Mouse (Mus musculus) heart, embryonic 13.5 days (tissue): ENCODE data around the gene Cxadr. TPM values are rescaled to one million over a fixed set of nuclear protein-coding genes. Genes with fewer than 3 reads are reported as not detected.

ENCODE experiments used
- ATAC-seq: fragments of 200-750 bp; cut with Nextera tagmentation; 2 replicates; pipeline ENCODE4 v1.8.0; 2017; ENCODE audit warnings: moderate TSS enrichment; ENCODE audit not compliant: insufficient number of reproducible peaks, low FRiP score, low TSS enrichment; ENCODE audit errors: extremely low read depth
- H3K27ac ChIP-seq: fragments of 300-500 bp; sonication (generic); replicated peaks from 2 replicates; pipeline ENCODE4 v1.5.1; 2015; ENCODE audit warnings: moderate library complexity, mild to moderate bottlenecking, inconsistent platforms
- H3K27me3 ChIP-seq: fragments of 300-500 bp; sonication (generic); replicated peaks from 2 replicates; pipeline ENCODE4 v1.6.1; 2015; ENCODE audit warnings: mild to moderate bottlenecking, inconsistent platforms
- H3K36me3 ChIP-seq: fragments of 300-500 bp; sonication (generic); 2 replicates; pipeline ENCODE4 v1.6.1; 2015; ENCODE audit warnings: mild to moderate bottlenecking, inconsistent platforms
- H3K4me1 ChIP-seq: fragments of 300-500 bp; sonication (generic); 2 replicates; pipeline ENCODE4 v1.6.1; 2015; ENCODE audit warnings: inconsistent platforms
- H3K4me2 ChIP-seq: fragments of 300-500 bp; sonication (generic); 2 replicates; pipeline ENCODE4 v1.6.1; 2015; ENCODE audit warnings: inconsistent platforms, mild to moderate bottlenecking, moderate library complexity
- H3K4me3 ChIP-seq: fragments of 300-500 bp; sonication (generic); 2 replicates; pipeline ENCODE4 v1.5.1; 2015; ENCODE audit warnings: moderate library complexity, mild to moderate bottlenecking, inconsistent platforms
- H3K9ac ChIP-seq: fragments of 300-500 bp; sonication (generic); 2 replicates; pipeline ENCODE4 v1.6.1; 2015; ENCODE audit warnings: inconsistent platforms, mild to moderate bottlenecking, moderate library complexity
- H3K9me3 ChIP-seq: fragments of 300-500 bp; sonication (generic); 2 replicates; pipeline ENCODE4 v1.6.1; 2016; ENCODE audit warnings: inconsistent platforms
- WGBS: fragments of 180-500 bp; shearing (Covaris S2); methylation state at CpG from one replicate; pipeline ENCODE4 v1.1.7; 2015; ENCODE audit warnings: mixed read lengths; 5-methylcytosine and 5-hydroxymethylcytosine counted together
- polyA plus RNA-seq: library from polyadenylated mRNA; unstranded; fragments of >200 nt; fragmentation: Nextera tagmentation; extraction: Ambion mirVana; gene quantifications from 2 replicates; pipeline ENCODE4 v1.2.1, GENCODE M21; 2015

The Cxadr gene
- polyA plus RNA-seq, 1 experiment from 2014 or later, result 28.3 TPM

DNA sequence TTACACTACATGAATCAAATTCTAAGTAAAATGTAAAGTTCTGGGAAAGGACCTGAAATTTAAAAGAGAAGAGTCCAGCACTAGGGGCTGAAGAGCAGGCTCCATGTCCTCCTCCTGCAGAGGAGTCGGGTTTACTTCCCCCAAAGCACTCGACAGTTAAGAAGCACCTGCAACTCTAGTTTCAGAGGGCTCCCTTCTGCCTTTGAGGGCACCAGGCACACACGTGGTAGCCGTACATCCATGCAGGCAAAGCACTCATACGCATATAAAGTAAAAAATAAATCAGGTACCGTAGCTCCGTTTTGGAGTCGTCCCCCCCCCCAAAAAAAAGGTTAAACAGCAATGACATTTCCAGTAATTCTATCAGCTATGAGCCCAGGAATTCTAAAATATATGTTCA, 72.5 kb downstream of the Cxadr start:
- no peak overlapping the region for H3K27ac ChIP-seq
- no peaks in the 10 kb centered on the region for H3K27me3 ChIP-seq
- H3K9me3 ChIP-seq, result no peaks in the 10 kb centered on the region
- H3K4me1 ChIP-seq, result peaks cover 19% of the 10 kb centered on the region
- no peak overlapping the region for H3K4me3 ChIP-seq
- no peak overlapping the region for H3K4me2 ChIP-seq
- H3K36me3 ChIP-seq, result peaks cover 33% of the 10 kb centered on the region
- no peak for ATAC-seq
- H3K9ac ChIP-seq, result no peak overlapping the region
- 74% methylated on average over 8 of the region's 8 CpGs for WGBS

DNA sequence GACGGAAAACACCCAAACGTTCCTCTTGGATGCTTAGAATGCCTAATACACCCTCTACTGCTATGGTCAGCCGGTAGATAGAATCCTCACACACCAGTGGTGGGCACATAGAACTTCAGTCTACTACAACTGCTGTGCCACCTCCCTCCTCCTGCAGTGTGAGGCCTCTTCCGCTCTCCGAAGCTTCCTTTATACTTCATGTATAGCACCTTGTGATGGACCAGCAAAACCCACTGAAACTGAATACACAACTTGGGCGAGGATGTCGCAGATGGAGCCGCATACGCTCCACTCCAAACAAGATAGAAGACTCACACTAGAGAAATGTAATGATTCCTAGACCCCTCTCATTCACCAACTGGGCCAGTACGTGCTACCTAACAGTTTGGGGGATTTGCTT, 73.9 kb downstream of the Cxadr start:
- Histone ChIP-seq H3K27me3 (no peaks in the 10 kb centered on the region), H3K4me3 (peak overlapping the region; percentile 96), H3K9ac (peak overlapping the region; percentile 98), H3K36me3 (peaks cover 21% of the 10 kb centered on the region), H3K4me2 (peak overlapping the region; percentile 83), H3K27ac (peak overlapping the region; percentile 85), H3K9me3 (no peaks in the 10 kb centered on the region), H3K4me1 (peaks cover 19% of the 10 kb centered on the region)
- ATAC-seq, result no peak
- WGBS, result 44% methylated on average over 10 of the region's 10 CpGs

DNA sequence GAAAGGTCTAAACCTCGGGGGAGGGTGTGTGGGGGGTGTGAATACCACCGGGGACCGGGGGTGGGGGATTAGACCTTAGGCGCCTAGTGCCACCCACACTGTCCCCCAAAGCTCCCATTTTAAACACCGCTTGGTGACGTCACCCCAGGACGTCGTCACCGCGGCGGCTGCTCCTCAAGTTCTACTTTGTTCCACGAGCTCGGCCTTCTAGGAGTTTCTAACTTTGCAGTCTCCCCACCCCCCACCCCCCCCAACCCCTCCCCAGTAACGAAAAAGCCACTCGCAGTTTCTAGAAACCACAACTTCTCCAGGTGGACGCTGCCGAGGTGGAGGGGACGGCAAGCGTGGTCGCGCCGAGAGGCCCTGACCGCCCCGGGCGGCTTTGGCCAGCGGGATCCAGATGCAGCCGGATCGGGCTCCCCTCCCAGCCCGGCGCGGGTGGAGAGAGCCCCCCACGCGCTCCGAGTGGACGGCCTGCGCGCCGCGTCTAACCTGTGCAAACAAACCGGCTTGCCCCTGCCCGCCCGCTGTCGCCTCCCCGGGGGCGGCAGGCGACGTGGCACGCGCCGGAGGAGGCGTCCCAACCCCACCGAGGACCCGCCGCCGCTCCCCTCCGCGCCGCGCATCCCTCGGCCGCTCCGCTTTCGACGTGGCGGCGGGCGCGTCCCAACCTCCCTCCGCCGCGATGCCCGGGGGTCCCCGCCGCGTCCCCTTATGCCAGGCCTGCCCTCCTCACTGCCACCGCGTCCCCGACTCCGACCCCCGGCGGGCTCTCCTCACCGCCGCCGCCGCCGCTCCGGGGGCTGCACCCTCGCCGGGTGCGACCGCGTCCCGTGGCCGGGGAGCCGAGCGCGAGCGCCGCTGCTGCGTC, 74.8 kb downstream of the Cxadr start:
- Histone ChIP-seq H3K4me1 (peaks cover 19% of the 10 kb centered on the region), H3K4me3 (peak overlapping the region; percentile 96), H3K36me3 (peaks cover 16% of the 10 kb centered on the region), H3K27me3 (no peaks in the 10 kb centered on the region), H3K9ac (peak overlapping the region; percentile 98), H3K4me2 (peak overlapping the region; percentile 83), H3K9me3 (no peaks in the 10 kb centered on the region), H3K27ac (peak overlapping the region; percentile 85)
- peak; percentile 33 for ATAC-seq
- under 1% methylated on average over 85 of the region's 100 CpGs for WGBS

DNA sequence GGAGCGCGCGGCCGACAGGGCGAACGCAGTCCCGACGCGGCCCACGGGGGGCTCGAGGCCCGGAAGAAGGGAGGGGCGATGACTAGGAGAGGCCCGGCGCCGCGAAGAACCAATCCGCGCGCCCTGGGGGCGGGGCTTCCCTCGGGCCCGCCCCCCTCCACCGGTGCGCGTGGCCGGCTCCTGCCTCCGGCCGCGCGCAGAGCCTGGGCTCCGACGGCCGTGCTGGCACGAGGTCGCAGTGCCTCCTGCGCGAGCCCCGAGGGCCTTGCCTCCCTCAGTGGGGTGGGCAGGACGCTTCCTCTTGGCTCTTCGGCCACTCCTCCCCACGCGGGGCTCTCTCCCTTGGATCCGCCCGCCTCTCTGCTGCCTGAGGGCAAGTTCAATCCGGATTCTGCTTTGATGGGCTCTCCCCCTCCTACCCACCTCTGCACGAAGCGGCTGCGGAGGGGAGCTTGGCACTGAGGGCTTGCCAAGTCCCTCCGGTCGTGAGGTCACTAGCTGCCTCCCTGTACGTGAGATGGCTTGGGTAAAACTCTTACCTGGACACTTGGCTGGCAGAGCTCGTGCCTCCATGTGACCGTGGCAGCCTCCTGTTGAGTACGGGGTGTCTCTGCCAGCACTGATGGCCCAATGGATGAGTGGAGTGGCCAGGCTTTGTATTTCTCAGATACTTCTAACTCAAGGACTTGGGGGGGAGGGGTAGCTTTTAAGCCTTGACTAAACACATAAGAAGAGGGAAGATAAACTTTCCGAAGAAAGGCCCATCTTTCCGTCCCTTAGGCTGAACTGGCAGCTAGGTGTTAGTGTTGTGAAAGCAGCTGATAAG, 75.7 kb downstream of the Cxadr start, which contains the start of gene Btg3:
Btg3 (minus strand) TSS at position 448 of the 826 bp plus-strand sequence.
- Histone ChIP-seq H3K4me2 (peak within 1 kb of the TSS; percentile 83), H3K27me3 (no peaks in the 10 kb centered on the region), H3K4me1 (peaks cover 19% of the 10 kb centered on the region), H3K9me3 (no peaks in the 10 kb centered on the region), H3K27ac (peak within 1 kb of the TSS; percentile 85), H3K4me3 (peak within 1 kb of the TSS; percentile 96), H3K9ac (peak within 1 kb of the TSS; percentile 98), H3K36me3 (peaks cover 11% of the 10 kb centered on the region)
- peak; percentile 95 for ATAC-seq
- WGBS, result 2% methylated on average over 40 of the region's 57 CpGs

DNA sequence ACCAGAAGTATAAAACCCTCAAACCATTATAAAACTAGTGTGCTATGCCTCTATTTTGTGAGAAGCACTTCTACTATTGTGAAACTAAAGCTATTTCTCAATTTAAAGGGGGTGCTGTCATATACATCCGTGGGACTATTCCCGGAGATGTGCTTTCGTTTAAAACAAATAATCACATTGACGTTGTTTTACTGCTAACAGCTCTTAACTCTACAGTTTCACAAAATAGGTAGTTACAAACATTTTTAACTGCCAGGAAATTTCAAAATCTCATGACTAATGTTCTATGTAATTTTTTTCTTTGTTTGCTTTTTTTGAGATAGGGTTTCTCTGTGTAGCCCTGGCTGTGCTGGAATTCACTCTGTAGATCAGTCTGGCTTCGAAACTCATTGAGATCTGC, 77.2 kb downstream of the Cxadr start:
- H3K4me1 ChIP-seq, result peaks cover 19% of the 10 kb centered on the region

DNA sequence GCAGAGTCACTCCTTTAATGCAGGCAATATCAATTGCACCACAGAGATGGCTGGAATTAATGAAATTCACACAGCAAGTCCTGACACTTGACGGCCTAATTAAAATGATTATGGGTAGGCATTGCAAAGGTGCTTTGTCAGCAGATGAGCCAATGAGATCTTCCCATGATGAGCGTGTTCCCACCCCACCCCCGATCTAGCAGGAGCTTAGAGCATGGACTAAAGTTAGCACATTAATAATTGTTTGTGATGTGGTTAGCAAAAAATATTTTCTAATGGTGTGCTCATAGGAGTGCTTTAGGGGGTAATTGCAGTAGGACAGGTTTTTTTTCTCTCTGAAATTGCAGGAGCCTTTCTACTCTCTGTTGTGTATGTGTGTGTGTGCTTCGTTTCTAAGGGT, 87.8 kb downstream of the Cxadr start:
- Histone ChIP-seq H3K27ac (no peak overlapping the region), H3K36me3 (no peaks in the 10 kb centered on the region), H3K27me3 (no peaks in the 10 kb centered on the region), H3K4me1 (no peaks in the 10 kb centered on the region), H3K4me2 (no peak overlapping the region), H3K9me3 (no peaks in the 10 kb centered on the region), H3K4me3 (no peak overlapping the region), H3K9ac (no peak overlapping the region)
- no peak for ATAC-seq
- WGBS, result 80% methylated on average over 4 of the region's 4 CpGs

More for the DNA sequence above, 77.2 kb downstream of the Cxadr start:
- H3K4me3 ChIP-seq, result no peak overlapping the region
- no peak overlapping the region for H3K4me2 ChIP-seq
- no peaks in the 10 kb centered on the region for H3K9me3 ChIP-seq
- no peaks in the 10 kb centered on the region for H3K36me3 ChIP-seq
- no peak overlapping the region for H3K9ac ChIP-seq
- 83% methylated on average over 5 of the region's 5 CpGs for WGBS
- no peak overlapping the region for H3K27ac ChIP-seq
- no peak for ATAC-seq
- no peaks in the 10 kb centered on the region for H3K27me3 ChIP-seq

DNA sequence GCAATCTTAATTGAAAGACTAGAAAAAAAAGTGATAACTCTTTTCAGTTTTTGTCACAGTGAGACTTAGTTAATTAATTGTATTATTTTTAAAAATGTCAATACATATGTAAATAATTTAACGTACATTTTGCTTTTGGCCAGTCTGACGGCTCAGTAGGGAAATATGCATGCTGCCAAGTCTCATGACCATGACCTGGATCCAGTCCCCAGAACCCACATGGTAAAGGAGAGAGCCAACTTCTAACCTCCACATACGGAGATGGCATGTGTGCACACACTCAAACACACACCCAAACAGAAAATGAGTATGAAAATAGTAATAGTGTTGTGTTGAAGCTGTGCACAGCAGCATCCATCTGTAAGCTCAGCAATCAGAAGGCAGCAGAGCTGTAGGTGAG, 88.7 kb downstream of the Cxadr start:
- Histone ChIP-seq H3K4me3 (no peak overlapping the region), H3K27ac (no peak overlapping the region), H3K4me2 (no peak overlapping the region), H3K9me3 (no peaks in the 10 kb centered on the region), H3K27me3 (no peaks in the 10 kb centered on the region), H3K9ac (no peak overlapping the region), H3K4me1 (no peaks in the 10 kb centered on the region), H3K36me3 (no peaks in the 10 kb centered on the region)
- ATAC-seq, result no peak
- 77% methylated on average over 3 of the region's 3 CpGs for WGBS

DNA sequence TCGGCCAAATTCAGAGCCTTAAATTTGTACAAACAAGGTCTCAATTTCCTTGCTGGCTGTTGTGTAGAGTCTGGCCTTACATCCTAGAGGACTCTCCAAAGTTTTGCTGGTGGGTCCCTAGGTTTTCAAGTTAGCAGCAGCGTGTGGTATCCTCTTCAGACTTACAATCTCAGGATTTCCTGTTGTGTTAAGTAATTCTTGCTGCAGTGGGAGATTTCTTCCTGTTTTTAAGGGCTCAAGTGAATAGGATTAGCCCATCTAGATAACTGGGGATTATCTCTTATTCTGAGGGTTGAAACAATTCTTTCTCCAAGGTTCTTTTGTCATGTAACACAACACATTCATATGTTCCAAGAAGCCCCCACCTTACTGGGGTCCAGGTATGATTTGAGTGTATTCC, 90.1 kb downstream of the Cxadr start:
- Histone ChIP-seq H3K27me3 (no peaks in the 10 kb centered on the region), H3K9me3 (no peaks in the 10 kb centered on the region), H3K36me3 (no peaks in the 10 kb centered on the region), H3K4me3 (no peak overlapping the region), H3K9ac (no peak overlapping the region), H3K4me1 (no peaks in the 10 kb centered on the region), H3K4me2 (no peak overlapping the region), H3K27ac (no peak overlapping the region)
- no peak for ATAC-seq
- WGBS, result 48% methylated on average over 2 of the region's 2 CpGs

DNA sequence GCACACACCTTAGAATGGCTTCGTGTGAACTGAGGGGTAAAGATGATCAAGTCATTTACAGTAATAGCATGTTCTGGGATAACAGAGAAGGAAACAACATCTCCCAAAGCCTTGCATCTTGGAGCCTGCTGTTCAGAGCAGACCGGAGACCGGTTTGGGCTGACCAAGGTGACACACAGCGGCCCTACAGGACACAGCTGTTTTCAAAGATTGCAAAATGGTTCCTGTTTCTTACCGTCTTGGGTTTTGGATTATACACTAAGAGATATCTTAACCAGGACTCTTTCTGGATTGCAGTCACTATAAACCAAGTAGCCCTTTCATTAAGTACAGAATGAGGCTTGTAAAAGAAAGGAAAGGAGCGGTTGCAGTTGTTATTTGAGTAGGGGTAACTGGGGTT, 97.4 kb downstream of the Cxadr start:
- Histone ChIP-seq H3K36me3 (no peaks in the 10 kb centered on the region), H3K4me2 (no peak overlapping the region), H3K27ac (no peak overlapping the region), H3K9ac (no peak overlapping the region), H3K9me3 (no peaks in the 10 kb centered on the region), H3K27me3 (no peaks in the 10 kb centered on the region), H3K4me1 (peaks cover 22% of the 10 kb centered on the region), H3K4me3 (no peak overlapping the region)
- no peak for ATAC-seq
- 83% methylated on average over 6 of the region's 6 CpGs for WGBS

DNA sequence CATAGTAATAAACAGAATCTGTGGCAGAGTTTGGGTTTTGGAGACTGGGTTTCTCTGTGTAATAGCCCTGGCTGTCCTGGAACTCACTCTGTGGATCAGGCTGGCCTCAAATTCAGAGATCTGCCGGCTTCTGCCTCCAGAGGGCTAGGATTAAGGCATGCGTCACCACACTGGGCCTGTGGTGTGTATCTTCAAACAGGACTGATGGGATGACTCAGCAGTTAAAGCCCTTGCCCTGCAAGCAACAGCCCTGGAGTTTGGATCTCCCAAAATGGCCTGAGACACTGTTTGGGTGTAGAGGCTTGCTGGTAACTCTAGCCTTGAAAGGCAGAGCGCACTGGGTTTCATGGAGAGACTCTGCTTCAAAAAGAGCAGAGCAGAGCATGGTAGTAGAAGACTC, 98.1 kb downstream of the Cxadr start:
- H3K4me3 ChIP-seq, result no peak overlapping the region
- H3K9me3 ChIP-seq, result no peaks in the 10 kb centered on the region
- 69% methylated on average over 3 of the region's 3 CpGs for WGBS

DNA sequence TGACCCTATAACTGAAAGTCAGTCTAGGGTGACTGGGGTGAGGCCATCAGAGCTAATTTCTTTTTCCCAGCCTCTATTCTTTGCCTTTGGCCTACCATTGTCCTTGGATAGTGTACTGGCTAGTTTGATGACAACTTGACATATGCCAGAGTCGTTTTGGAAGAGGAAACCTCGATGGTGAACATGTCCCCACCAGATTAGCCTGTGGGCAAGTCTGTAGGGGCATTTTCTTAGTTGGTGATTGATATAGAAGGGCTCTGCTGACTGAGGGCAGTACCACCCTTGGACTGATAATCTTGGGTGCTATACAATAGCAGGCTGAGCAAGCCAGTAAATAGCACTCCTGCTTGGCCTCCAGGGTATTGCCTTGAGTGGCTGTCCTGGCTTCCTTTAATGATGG, 101.0 kb downstream of the Cxadr start:
- no peak overlapping the region for H3K4me2 ChIP-seq
- H3K9ac ChIP-seq, result no peak overlapping the region
- H3K4me3 ChIP-seq, result no peak overlapping the region
- WGBS, result 8% methylated on average over 2 of the region's 2 CpGs
- H3K27ac ChIP-seq, result no peak overlapping the region
- H3K4me1 ChIP-seq, result peaks cover 19% of the 10 kb centered on the region
- no peak; the same call in 1 of the 2 replicates for ATAC-seq
- no peaks in the 10 kb centered on the region for H3K36me3 ChIP-seq
- no peaks in the 10 kb centered on the region for H3K27me3 ChIP-seq
- no peaks in the 10 kb centered on the region for H3K9me3 ChIP-seq

More for the DNA sequence above, 98.1 kb downstream of the Cxadr start:
- Histone ChIP-seq H3K4me2 (no peak overlapping the region), H3K27me3 (no peaks in the 10 kb centered on the region), H3K9ac (no peak overlapping the region), H3K36me3 (no peaks in the 10 kb centered on the region), H3K4me1 (peaks cover 22% of the 10 kb centered on the region), H3K27ac (no peak overlapping the region)
- ATAC-seq, result no peak
